Mouse (Mus musculus): ENCODE measurements around the gene Chmp2b.

- TF ChIP-seq GATA1 (IDR thresholded peaks at IDR 0.05; ENCODE audit: borderline replicate concordance, low read length), result no peak
- TF ChIP-seq CTCF (IDR thresholded peaks at IDR 0.05; ENCODE audit: low read depth, low read length), result no peak
Measured at GRCm38 (mm10) chr16:65564951-65565350, 2.4 kb upstream of the Chmp2b start.
